Comparison of ENCODE assay signal across 7 mouse cellular contexts in the genomic region with DNA sequence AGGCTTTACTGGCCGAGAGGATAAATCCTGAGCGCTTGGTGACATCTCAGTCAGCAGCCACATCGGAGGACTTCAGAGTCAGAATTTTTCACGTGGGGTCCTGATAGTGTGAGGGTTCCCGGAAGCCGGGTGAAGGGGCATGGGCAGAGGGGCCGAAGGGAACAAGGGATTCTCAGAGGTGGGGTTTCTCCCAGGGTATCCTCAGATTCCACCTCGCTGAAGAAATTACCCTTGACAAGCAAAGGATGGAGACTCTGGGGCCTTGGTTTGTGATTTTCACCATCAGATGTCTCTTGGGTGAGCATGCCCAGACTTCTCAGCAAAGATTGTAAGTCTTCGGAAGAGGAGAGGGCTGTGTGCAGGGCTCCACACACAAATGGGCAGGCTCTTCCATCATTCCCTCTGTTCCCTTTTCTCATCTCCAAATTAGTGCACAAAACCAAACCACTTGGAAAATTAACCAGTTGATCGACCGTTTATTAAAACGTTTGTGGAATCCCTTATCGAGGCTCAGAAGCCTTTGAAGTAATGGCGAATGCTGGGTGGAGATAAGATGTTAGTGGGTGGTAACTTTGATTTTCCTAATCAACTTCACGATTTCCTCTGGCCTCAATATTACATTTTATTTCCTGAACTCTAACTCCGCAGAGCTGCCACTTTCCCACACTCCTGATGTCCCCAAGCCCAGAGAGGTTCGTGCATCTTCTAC. TPM values are rescaled to one million over a fixed set of nuclear protein-coding genes. Genes with fewer than 3 reads are reported as not detected.
DNase-seq lines count a peak whose midpoint lies in the region; ATAC-seq and TF ChIP-seq lines count a peak whose summit lies in the region.

Gene Cuedc1, plus strand, starts transcription at position 38 of the 709 bp plus-strand sequence.

- no peaks in the 10 kb centered on the region for H3K9me3 ChIP-seq in ES-Bruce4 (replicated peaks; ENCODE audit: control insufficient read depth, insufficient read depth, low read length, poor library complexity, severe bottlenecking)
- no peaks in the 10 kb centered on the region for H3K9me3 ChIP-seq in forebrain, embryonic 15.5 days
- H3K9me3 ChIP-seq in hindbrain, embryonic 13.5 days, result no peaks in the 10 kb centered on the region
- no peaks in the 10 kb centered on the region for H3K9me3 ChIP-seq in liver, embryonic 16.5 days (replicated peaks; ENCODE audit: control insufficient read depth, low read length)

- peak within 1 kb of the TSS; percentile 94 for H3K4me2 ChIP-seq in forebrain, embryonic 15.5 days (replicated peaks)
- peak within 1 kb of the TSS; percentile 77 for H3K4me2 ChIP-seq in hindbrain, embryonic 13.5 days
- peak within 1 kb of the TSS; percentile 77 for H3K4me2 ChIP-seq in liver, embryonic 16.5 days (ENCODE audit: low read depth, low read length)

- TF ChIP-seq CTCF in ES-Bruce4 (IDR thresholded peaks at IDR 0.05; ENCODE audit: low read depth, low read length), result no peak

- TF ChIP-seq EP300 in ES-Bruce4 (IDR thresholded peaks at IDR 0.05; ENCODE audit: insufficient read depth, low read depth, low read length), result no peak

- H3K4me1 ChIP-seq in ES-Bruce4 (ENCODE audit: control insufficient read depth, insufficient read depth, low read length), result peaks cover 6% of the 10 kb centered on the region
- H3K4me1 ChIP-seq in forebrain, embryonic 15.5 days, result peaks cover 26% of the 10 kb centered on the region
- peaks cover 45% of the 10 kb centered on the region for H3K4me1 ChIP-seq in hindbrain, embryonic 13.5 days (replicated peaks)
- peaks cover 3% of the 10 kb centered on the region for H3K4me1 ChIP-seq in liver, embryonic 16.5 days (ENCODE audit: control insufficient read depth, low read depth, low read length)

- H3K36me3 ChIP-seq in ES-Bruce4 (ENCODE audit: control insufficient read depth, insufficient read depth, low read length, poor library complexity, severe bottlenecking), result no peaks in the 10 kb centered on the region
- H3K36me3 ChIP-seq in forebrain, embryonic 15.5 days, result no peaks in the 10 kb centered on the region
- no peaks in the 10 kb centered on the region for H3K36me3 ChIP-seq in hindbrain, embryonic 13.5 days
- no peaks in the 10 kb centered on the region for H3K36me3 ChIP-seq in liver, embryonic 16.5 days (ENCODE audit: control insufficient read depth, insufficient read depth)

- H3K27ac ChIP-seq in ES-Bruce4 (ENCODE audit: insufficient read depth, low read length), result no peak within 1 kb of the TSS
- peak within 1 kb of the TSS; percentile 84 for H3K27ac ChIP-seq in forebrain, embryonic 15.5 days (replicated peaks)
- peak within 1 kb of the TSS; percentile 92 for H3K27ac ChIP-seq in hindbrain, embryonic 13.5 days
- no peak within 1 kb of the TSS for H3K27ac ChIP-seq in liver, embryonic 16.5 days (ENCODE audit: low read length)

- TF ChIP-seq POLR2A in ES-Bruce4 (IDR thresholded peaks at IDR 0.05; ENCODE audit: insufficient read depth, low read length), result no peak

- 30% methylated on average over 17 of the region's 17 CpGs for WGBS in forebrain, embryonic 15.5 days
- 26% methylated on average over 17 of the region's 17 CpGs for WGBS in hindbrain, embryonic 13.5 days
- 18% methylated on average over 17 of the region's 17 CpGs for WGBS in liver, embryonic 16.5 days (ENCODE audit: insufficient replicate concordance)

- H3K27me3 ChIP-seq in ES-Bruce4 (ENCODE audit: control insufficient read depth, insufficient read depth, low read length, poor library complexity, severe bottlenecking), result peaks cover 9% of the 10 kb centered on the region
- H3K27me3 ChIP-seq in forebrain, embryonic 15.5 days, result no peaks in the 10 kb centered on the region
- H3K27me3 ChIP-seq in hindbrain, embryonic 13.5 days, result peaks cover 15% of the 10 kb centered on the region
- H3K27me3 ChIP-seq in liver, embryonic 16.5 days (ENCODE audit: control insufficient read depth, insufficient read depth, low read depth, low read length), result peaks cover 50% of the 10 kb centered on the region

- no peak for ATAC-seq in forebrain, embryonic 15.5 days (replicated peaks)
- ATAC-seq in hindbrain, embryonic 13.5 days (ENCODE audit: low FRiP score), result no peak
- no peak for ATAC-seq in liver, embryonic 16.5 days (ENCODE audit: low read depth)

- DNase-seq in 416B (ENCODE audit: low read depth), result peak; percentile 72
- no peak for DNase-seq in cerebellum, adult 11 months
- no peak for DNase-seq in right cerebral cortex, adult 2 months (ENCODE audit: low spot score in 2 of 2)

- H3K9ac ChIP-seq in ES-Bruce4 (ENCODE audit: low read depth, poor library complexity, severe bottlenecking), result peak within 1 kb of the TSS; percentile 97
- H3K9ac ChIP-seq in forebrain, embryonic 15.5 days (replicated peaks), result peak within 1 kb of the TSS; percentile 81
- peak within 1 kb of the TSS; percentile 97 for H3K9ac ChIP-seq in hindbrain, embryonic 13.5 days
- peak within 1 kb of the TSS; percentile 52; the same call in 1 of the 2 replicates for H3K9ac ChIP-seq in liver, embryonic 16.5 days (ENCODE audit: low read depth, low read length)

- H3K4me3 ChIP-seq in ES-Bruce4 (ENCODE audit: low read depth, low read length), result peak within 1 kb of the TSS; percentile 68
- peak within 1 kb of the TSS; percentile 67 for H3K4me3 ChIP-seq in forebrain, embryonic 15.5 days
- peak within 1 kb of the TSS; percentile 84 for H3K4me3 ChIP-seq in hindbrain, embryonic 13.5 days
- H3K4me3 ChIP-seq in liver, embryonic 16.5 days (ENCODE audit: low read depth, low read length), result peak within 1 kb of the TSS; percentile 62

RNA-seq across cellular contexts. Expression of gene Cuedc1, which starts in this region (rescaled TPM):
- 21.9 and 22.5 TPM in 2 replicates for polyA plus RNA-seq in ES-Bruce4 (2011; ENCODE audit: insufficient read depth, insufficient read length, low read depth, missing spikeins)
- polyA plus RNA-seq in forebrain, embryonic 15.5 days (2015; fragmentation: Nextera tagmentation; extraction: Ambion mirVana), result 39.2 and 43.4 TPM in 2 replicates
- polyA plus RNA-seq in hindbrain, embryonic 13.5 days (2015; fragmentation: Nextera tagmentation; extraction: Ambion mirVana), result 46.4 and 49.5 TPM in 2 replicates
- polyA plus RNA-seq in liver, embryonic 16.5 days (2015; fragmentation: Nextera tagmentation; extraction: Ambion mirVana), result 0.33 and 0.57 TPM in 2 replicates

Comparison
In these comparisons a context has a peak if more than half of its experiments do, and no peak if none do; other contexts are left out.
1. RNA of gene Cuedc1 (polyA plus RNA-seq): 46.4 to 49.5 TPM in hindbrain, embryonic 13.5 days, 39.2 to 43.4 TPM in forebrain, embryonic 15.5 days and 21.9 to 22.5 TPM in ES-Bruce4; 0.33 to 0.57 TPM in liver, embryonic 16.5 days; every median in the first group is over 10 times any median in the second.
2. H3K27ac ChIP-seq: peak in forebrain, embryonic 15.5 days (single experiment) and hindbrain, embryonic 13.5 days (single experiment); none in ES-Bruce4 (single experiment) and liver, embryonic 16.5 days (single experiment).
3. Peak in every context shown above with its lines, with median percentiles within 50 percentile points of each other: H3K4me3 ChIP-seq, H3K9ac ChIP-seq and H3K4me2 ChIP-seq.